Mouse (Mus musculus) ES-E14 (cell line): ENCODE measurements around the gene Fbxo47.

ENCODE experiments used
- CHD2 ChIP-seq: IDR thresholded peaks from 2 replicates; pipeline ENCODE4 v1.6.1; 2014; ENCODE audit warnings: mild to moderate bottlenecking, low read depth, low read length, inconsistent platforms
- MAFK ChIP-seq: IDR thresholded peaks from 2 replicates; pipeline ENCODE4 v1.6.1; 2014; ENCODE audit warnings: mild to moderate bottlenecking, low read depth, low read length, inconsistent platforms; ENCODE audit not compliant: insufficient read depth

DNA sequence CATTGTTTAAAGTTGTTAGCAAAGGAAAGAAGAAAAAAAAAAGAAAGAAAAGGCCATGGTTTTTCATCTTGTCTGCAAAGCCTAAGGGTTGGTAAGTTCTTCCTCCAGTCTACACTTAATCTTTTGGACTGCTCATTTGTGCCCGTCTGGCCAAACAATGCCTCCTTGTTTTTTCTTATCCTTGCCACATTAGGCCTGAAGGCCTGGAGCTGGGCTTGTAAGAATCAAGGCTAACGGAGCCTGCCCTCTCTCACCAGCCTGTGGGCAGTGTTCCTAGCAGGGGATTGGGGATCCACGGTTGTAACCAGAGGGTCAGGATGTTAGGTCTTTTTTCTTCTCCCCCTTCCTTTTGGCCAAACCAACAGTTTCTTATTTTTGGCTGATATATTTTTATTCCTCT lies 73.0 kb downstream of the Fbxo47 start:
- TF ChIP-seq CHD2 (no peak), MAFK (no peak)
